Mouse (Mus musculus) kidney, postnatal 14 days (tissue): Measurements from ENCODE around the gene Grid1.
A peak's percentile ranks its signal among the peaks of the same experiment; 100 is the strongest.

Experiments used
- DNase-seq: peaks from one replicate; pipeline ENCODE4 v3.0.0; 2022; ENCODE audit warnings: mixed read lengths

Gene Grid1

GRCm38 (mm10) chr14:34921265-34921664 is 101.4 kb downstream of the Grid1 start:
- peak; percentile 69 for DNase-seq

DNA sequence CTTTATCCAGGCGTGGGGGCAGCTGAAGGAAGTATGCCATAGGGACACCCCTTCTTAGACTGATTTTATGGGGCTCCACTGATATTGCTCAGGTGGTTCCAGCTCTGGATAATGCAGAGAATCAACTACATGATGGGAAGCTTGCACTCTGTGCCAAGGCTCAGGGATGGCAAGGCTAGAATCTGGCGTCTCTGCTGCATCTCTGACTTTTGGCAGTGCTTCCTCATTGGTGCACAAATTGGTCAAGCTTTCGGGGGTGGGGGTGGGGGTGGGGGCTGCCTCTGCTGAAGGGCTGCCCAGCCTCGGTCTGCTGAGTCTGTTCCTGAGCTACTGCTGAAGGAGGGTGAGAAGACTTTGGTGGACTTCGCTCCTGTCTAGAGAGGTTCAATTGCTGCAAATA is 105.1 kb downstream of the Grid1 start:
- DNase-seq: no peak

GRCm38 (mm10) chr14:34930040-34930719 is 110.3 kb downstream of the Grid1 start:
- DNase-seq: no peak

- no peak for DNase-seq
Observed at GRCm38 (mm10) chr14:34933197-34933596, 113.3 kb downstream of the Grid1 start.

- peak; percentile 32 for DNase-seq
Observed at GRCm38 (mm10) chr14:34936192-34936770, 116.4 kb downstream of the Grid1 start.

DNA sequence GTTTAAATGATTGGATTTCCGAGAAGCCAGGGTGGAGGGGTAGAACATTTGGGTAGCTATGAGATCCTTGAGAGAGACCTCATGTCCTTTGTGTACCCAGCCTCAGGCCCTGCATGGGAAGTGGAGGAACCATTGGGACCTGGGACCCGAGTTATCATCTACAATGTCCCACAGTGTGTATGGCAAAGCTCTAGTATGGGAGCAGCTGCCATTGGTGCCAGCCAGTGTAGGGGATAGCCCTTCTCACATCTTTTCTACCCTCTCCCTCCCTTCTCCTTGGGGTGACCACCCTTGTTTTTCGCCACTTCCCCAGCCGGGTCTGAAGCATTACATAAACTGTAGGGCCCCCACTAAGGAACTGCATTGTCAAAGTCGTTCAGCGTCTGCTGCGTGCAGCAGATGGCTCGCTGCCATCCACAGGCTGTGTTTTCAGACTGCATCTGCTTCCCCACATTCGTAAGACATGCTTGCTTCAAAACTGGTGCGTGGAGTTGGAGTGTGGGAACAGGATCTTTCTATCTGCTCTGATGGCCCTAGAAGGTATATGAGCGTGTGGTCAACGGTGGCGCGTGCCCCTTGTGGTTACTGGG is 124.6 kb downstream of the Grid1 start:
- no peak for DNase-seq

DNA sequence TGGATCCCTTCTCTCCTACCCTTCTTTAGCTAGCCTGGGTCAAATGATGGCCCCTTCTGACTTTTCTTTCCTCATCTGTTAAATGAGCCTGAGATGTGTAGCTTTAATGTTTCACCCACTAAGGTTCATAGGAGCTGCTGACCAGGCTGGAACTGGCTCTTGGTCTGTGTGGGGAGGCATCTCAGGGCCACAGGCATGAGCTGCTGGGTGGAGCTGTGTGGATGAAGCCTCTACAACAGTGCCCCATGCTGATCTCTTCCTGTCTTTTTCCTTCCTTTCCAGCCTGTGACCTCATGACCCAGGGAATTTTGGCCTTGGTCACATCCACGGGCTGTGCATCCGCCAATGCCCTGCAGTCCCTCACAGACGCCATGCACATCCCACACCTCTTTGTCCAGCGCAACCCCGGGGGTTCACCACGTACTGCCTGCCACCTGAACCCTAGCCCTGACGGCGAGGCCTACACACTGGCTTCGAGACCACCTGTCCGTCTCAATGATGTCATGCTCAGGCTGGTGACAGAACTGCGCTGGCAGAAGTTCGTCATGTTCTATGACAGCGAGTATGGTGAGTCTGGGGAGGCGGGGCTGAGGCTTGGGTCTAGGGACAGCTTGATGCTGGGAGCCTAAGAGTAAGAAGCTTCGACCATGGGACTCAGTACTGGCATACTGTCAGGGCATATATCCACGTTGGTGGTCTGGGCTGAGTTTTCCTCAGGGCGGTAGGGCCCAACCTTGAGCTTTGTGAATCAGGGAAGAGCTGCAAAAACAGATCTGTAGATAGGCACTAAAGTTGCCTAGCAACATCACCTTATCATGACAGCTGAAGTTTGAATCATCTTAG is 125.8 kb downstream of the Grid1 start:
- no peak for DNase-seq

- DNase-seq: no peak
Observed at GRCm38 (mm10) chr14:34946314-34946583, 126.3 kb downstream of the Grid1 start.

DNA sequence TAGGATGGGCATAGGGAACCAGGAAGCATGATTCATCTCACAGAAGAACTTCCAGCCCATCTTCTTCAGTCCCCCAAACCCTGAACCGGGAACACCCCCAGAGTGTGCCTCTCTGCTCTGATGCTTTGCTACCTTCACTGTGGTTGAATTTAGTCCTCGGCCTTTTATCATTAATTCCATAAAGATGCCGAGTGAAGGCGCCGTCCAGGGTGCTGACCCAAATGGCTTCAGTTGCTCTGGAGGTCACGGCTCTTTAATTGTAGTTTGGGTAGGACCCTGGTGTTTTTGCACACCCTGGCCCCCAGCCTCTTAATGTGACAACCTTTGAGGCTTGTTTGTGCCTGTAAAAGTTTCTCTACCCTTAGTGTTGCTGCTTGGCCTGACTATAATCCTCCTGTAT is 128.3 kb downstream of the Grid1 start:
- DNase-seq: no peak

GRCm38 (mm10) chr14:34952311-34952710 is 132.4 kb downstream of the Grid1 start:
- DNase-seq: no peak

DNA sequence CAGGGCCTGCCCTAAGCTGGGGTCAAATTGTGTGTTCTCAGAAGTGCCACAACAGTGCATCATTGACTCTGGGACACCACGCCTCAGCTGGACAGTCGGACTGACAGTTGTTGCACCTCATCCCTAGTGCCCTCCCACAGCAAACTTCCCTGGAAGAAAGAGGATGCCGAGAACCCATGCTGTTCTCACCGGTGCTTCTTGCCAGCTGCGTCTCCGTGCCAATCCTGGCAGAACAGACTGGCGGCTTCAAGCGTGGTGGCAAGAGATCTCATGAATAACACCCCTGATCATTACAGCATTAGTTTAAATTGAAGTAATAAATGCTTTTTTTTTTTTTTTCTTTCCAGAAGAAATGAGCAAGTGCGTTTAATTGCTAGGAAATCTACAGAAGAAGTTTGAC is 133.7 kb downstream of the Grid1 start:
- no peak for DNase-seq

GRCm38 (mm10) chr14:34955689-34956088 is 135.8 kb downstream of the Grid1 start:
- DNase-seq: no peak

- peak; percentile 36 for DNase-seq
Observed at GRCm38 (mm10) chr14:34960227-34960626, 140.3 kb downstream of the Grid1 start.

DNA sequence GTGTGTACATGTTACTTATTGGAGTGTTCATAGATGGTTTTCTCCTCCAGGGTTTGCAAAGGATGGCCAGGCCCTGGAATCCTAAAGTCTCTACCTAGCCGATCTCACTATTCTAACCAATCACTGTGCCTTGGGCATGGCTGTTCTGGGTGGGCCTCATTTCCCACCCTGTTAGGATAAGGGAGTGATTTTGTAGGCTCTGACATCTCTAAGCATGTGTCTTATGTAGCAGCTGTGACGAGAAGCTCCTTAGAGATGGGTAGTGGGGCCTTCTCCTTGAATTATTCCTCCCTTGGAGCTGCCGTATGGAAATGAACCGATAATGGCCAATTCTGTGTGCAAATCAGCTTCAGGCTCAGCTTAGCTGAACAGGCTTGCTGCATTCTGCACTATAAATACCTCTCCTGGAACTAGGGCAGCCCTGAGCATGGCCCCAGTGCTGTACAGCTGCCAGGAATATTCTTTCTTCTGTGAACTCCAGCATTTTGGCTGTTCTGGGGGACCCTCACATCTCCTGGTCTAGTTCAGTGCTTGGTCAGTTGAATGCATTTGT is 143.8 kb downstream of the Grid1 start:
- DNase-seq: no peak

- DNase-seq: no peak
Observed at GRCm38 (mm10) chr14:34969102-34969819, 149.4 kb downstream of the Grid1 start.

- no peak for DNase-seq
Observed at GRCm38 (mm10) chr14:34972930-34973329, 153.0 kb downstream of the Grid1 start.

GRCm38 (mm10) chr14:34980756-34981155 is 160.8 kb downstream of the Grid1 start:
- no peak for DNase-seq

- DNase-seq: no peak
Observed at GRCm38 (mm10) chr14:34989131-34989530, 169.2 kb downstream of the Grid1 start.

DNA sequence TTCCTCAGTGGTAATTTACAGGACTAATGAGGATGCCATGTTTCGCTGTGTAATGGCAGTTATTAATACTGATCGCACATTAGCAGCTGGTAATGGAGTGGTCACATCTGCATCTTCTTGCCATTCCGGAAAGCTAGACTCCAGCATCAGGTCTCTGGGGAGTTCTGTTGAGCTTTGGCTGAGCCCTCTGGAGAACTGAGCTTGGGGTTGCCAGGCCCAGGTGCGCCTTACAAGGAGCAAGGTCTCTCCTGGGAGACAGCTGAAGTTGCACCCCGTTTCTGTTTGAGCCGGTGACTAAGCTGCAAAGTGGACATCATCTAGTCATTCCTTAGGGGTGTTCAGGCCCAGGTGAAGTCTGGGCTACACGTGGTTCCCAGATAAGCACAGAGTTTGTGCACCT is 186.8 kb downstream of the Grid1 start:
- DNase-seq: no peak

GRCm38 (mm10) chr14:35008674-35009073 is 188.8 kb downstream of the Grid1 start:
- DNase-seq: no peak

- no peak for DNase-seq
Observed at GRCm38 (mm10) chr14:35009074-35009473, 189.2 kb downstream of the Grid1 start.

DNA sequence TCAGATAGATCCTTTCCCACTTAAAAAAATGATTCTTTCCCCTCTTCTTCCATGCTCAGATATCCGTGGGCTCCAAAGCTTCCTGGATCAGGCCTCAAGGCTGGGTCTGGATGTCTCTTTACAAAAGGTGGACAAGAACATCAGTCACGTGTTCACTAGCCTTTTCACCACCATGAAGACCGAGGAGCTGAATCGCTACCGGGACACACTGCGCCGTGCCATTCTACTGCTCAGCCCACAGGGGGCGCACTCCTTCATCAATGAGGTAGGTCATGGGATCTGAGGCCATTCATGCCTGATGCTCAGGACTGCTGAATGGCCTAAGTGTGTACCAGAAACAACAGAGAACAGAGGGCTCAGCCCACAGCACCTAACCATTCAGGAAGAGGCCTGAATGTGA is 206.8 kb downstream of the Grid1 start:
- DNase-seq: no peak
